Mouse (Mus musculus): ENCODE results near the gene Ctcf. TPM values are rescaled to one million over a fixed set of nuclear protein-coding genes. Genes with fewer than 3 reads are reported as not detected.

The Ctcf gene
- polyA plus RNA-seq, 1 experiment from 2014 or later = 101 TPM

- peaks cover 10% of the 10 kb centered on the region for H3K4me1 ChIP-seq (ENCODE audit: control insufficient read depth, insufficient read depth, low read length)
- no peak overlapping the region for H3K4me2 ChIP-seq (replicated peaks; ENCODE audit: low read depth, low read length)
- H3K9ac ChIP-seq (replicated peaks; ENCODE audit: low read depth, low read length) = no peak overlapping the region
- peaks cover 21% of the 10 kb centered on the region for H3K36me3 ChIP-seq (ENCODE audit: control insufficient read depth, insufficient read depth, low read length)
- no peaks in the 10 kb centered on the region for H3K9me3 ChIP-seq (ENCODE audit: control insufficient read depth, low read depth, low read length)
- WGBS = 80% methylated on average over 30 of the region's 30 CpGs
- no peak overlapping the region for H3K4me3 ChIP-seq (ENCODE audit: low read depth, low read length)
- H3K27ac ChIP-seq (ENCODE audit: low read length) = no peak overlapping the region
- no peak for ATAC-seq (ENCODE audit: insufficient number of reproducible peaks, insufficient read depth, low FRiP score, low read depth)
- no peaks in the 10 kb centered on the region for H3K27me3 ChIP-seq (ENCODE audit: control insufficient read depth, insufficient read depth, low read length)
Measured at GRCm38 (mm10) chr8:105695080-105695780, 58.9 kb downstream of the Ctcf start.

- Histone ChIP-seq H3K9ac (replicated peaks; ENCODE audit: low read depth, low read length) (no peak overlapping the region), H3K4me1 (ENCODE audit: control insufficient read depth, insufficient read depth, low read length) (peaks cover 11% of the 10 kb centered on the region), H3K27ac (ENCODE audit: low read length) (no peak overlapping the region), H3K4me2 (replicated peaks; ENCODE audit: low read depth, low read length) (no peak overlapping the region), H3K36me3 (ENCODE audit: control insufficient read depth, insufficient read depth, low read length) (peaks cover 21% of the 10 kb centered on the region), H3K27me3 (ENCODE audit: control insufficient read depth, insufficient read depth, low read length) (no peaks in the 10 kb centered on the region), H3K9me3 (ENCODE audit: control insufficient read depth, low read depth, low read length) (no peaks in the 10 kb centered on the region), H3K4me3 (ENCODE audit: low read depth, low read length) (no peak overlapping the region)
- ATAC-seq (ENCODE audit: insufficient number of reproducible peaks, insufficient read depth, low FRiP score, low read depth) = no peak
- WGBS = 90% methylated on average over 17 of the region's 17 CpGs
Measured at GRCm38 (mm10) chr8:105697196-105697780, 60.9 kb downstream of the Ctcf start.

GRCm38 (mm10) chr8:105698734-105699133 lies 62.4 kb downstream of the Ctcf start:
- H3K9me3 ChIP-seq (ENCODE audit: control insufficient read depth, low read depth, low read length) = no peaks in the 10 kb centered on the region
- no peak overlapping the region for H3K4me2 ChIP-seq (replicated peaks; ENCODE audit: low read depth, low read length)
- 86% methylated on average over 5 of the region's 5 CpGs for WGBS
- no peak overlapping the region for H3K9ac ChIP-seq (replicated peaks; ENCODE audit: low read depth, low read length)
- H3K36me3 ChIP-seq (ENCODE audit: control insufficient read depth, insufficient read depth, low read length) = peaks cover 26% of the 10 kb centered on the region
- H3K4me3 ChIP-seq (ENCODE audit: low read depth, low read length) = no peak overlapping the region
- no peaks in the 10 kb centered on the region for H3K27me3 ChIP-seq (ENCODE audit: control insufficient read depth, insufficient read depth, low read length)
- ATAC-seq (ENCODE audit: insufficient number of reproducible peaks, insufficient read depth, low FRiP score, low read depth) = no peak
- no peak overlapping the region for H3K27ac ChIP-seq (ENCODE audit: low read length)
- H3K4me1 ChIP-seq (ENCODE audit: control insufficient read depth, insufficient read depth, low read length) = peaks cover 11% of the 10 kb centered on the region

GRCm38 (mm10) chr8:105699488-105700215 lies 63.3 kb downstream of the Ctcf start:
- no peak for ATAC-seq (ENCODE audit: insufficient number of reproducible peaks, insufficient read depth, low FRiP score, low read depth)
- Histone ChIP-seq H3K4me1 (ENCODE audit: control insufficient read depth, insufficient read depth, low read length) (peaks cover 6% of the 10 kb centered on the region), H3K27me3 (ENCODE audit: control insufficient read depth, insufficient read depth, low read length) (no peaks in the 10 kb centered on the region), H3K9me3 (ENCODE audit: control insufficient read depth, low read depth, low read length) (no peaks in the 10 kb centered on the region), H3K4me2 (replicated peaks; ENCODE audit: low read depth, low read length) (peak overlapping the region; percentile 84), H3K9ac (replicated peaks; ENCODE audit: low read depth, low read length) (no peak overlapping the region; the same call in 1 of the 2 replicates), H3K4me3 (ENCODE audit: low read depth, low read length) (peak overlapping the region; percentile 67), H3K27ac (ENCODE audit: low read length) (no peak overlapping the region), H3K36me3 (ENCODE audit: control insufficient read depth, insufficient read depth, low read length) (peaks cover 27% of the 10 kb centered on the region)
- WGBS = 90% methylated on average over 11 of the region's 11 CpGs

GRCm38 (mm10) chr8:105700566-105700965 lies 64.2 kb downstream of the Ctcf start:
- peak overlapping the region; percentile 84 for H3K4me2 ChIP-seq (replicated peaks; ENCODE audit: low read depth, low read length)
- ATAC-seq (ENCODE audit: insufficient number of reproducible peaks, insufficient read depth, low FRiP score, low read depth) = peak; percentile 35; the same call in 1 of the 2 replicates
- no peaks in the 10 kb centered on the region for H3K27me3 ChIP-seq (ENCODE audit: control insufficient read depth, insufficient read depth, low read length)
- H3K4me3 ChIP-seq (ENCODE audit: low read depth, low read length) = peak overlapping the region; percentile 67
- under 1% methylated on average over 21 of the region's 21 CpGs for WGBS
- H3K9me3 ChIP-seq (ENCODE audit: control insufficient read depth, low read depth, low read length) = no peaks in the 10 kb centered on the region
- H3K4me1 ChIP-seq (ENCODE audit: control insufficient read depth, insufficient read depth, low read length) = peaks cover 6% of the 10 kb centered on the region
- H3K9ac ChIP-seq (replicated peaks; ENCODE audit: low read depth, low read length) = peak overlapping the region; percentile 49
- H3K27ac ChIP-seq (ENCODE audit: low read length) = 0 out of 2 replicates have a peak overlapping the region, but pooled peaks have one; percentile 95
- H3K36me3 ChIP-seq (ENCODE audit: control insufficient read depth, insufficient read depth, low read length) = peaks cover 27% of the 10 kb centered on the region

- Histone ChIP-seq H3K9ac (replicated peaks; ENCODE audit: low read depth, low read length) (peak within 1 kb of the TSS; percentile 49), H3K4me2 (replicated peaks; ENCODE audit: low read depth, low read length) (peak within 1 kb of the TSS; percentile 84), H3K36me3 (ENCODE audit: control insufficient read depth, insufficient read depth, low read length) (peaks cover 27% of the 10 kb centered on the region), H3K4me1 (ENCODE audit: control insufficient read depth, insufficient read depth, low read length) (peaks cover 6% of the 10 kb centered on the region), H3K4me3 (ENCODE audit: low read depth, low read length) (peak within 1 kb of the TSS; percentile 67), H3K27me3 (ENCODE audit: control insufficient read depth, insufficient read depth, low read length) (no peaks in the 10 kb centered on the region), H3K9me3 (ENCODE audit: control insufficient read depth, low read depth, low read length) (no peaks in the 10 kb centered on the region), H3K27ac (ENCODE audit: low read length) (peak within 1 kb of the TSS; percentile 95)
- peak; percentile 82 for ATAC-seq (ENCODE audit: insufficient number of reproducible peaks, insufficient read depth, low FRiP score, low read depth)
- WGBS = under 1% methylated on average over 60 of the region's 60 CpGs
Measured at GRCm38 (mm10) chr8:105700966-105701824, 64.8 kb downstream of the Ctcf start, which contains the start of the genes Acd and Pard6a. Acd (minus strand) TSS chr8:105701102. Pard6a (plus strand) TSS chr8:105701148.

GRCm38 (mm10) chr8:105702001-105702401 lies 65.6 kb downstream of the Ctcf start:
- no peak for ATAC-seq (ENCODE audit: insufficient number of reproducible peaks, insufficient read depth, low FRiP score, low read depth)
- Histone ChIP-seq H3K4me1 (ENCODE audit: control insufficient read depth, insufficient read depth, low read length) (peaks cover 12% of the 10 kb centered on the region), H3K36me3 (ENCODE audit: control insufficient read depth, insufficient read depth, low read length) (peaks cover 24% of the 10 kb centered on the region), H3K27ac (ENCODE audit: low read length) (peak overlapping the region; percentile 95; the same call in 1 of the 2 replicates), H3K4me3 (ENCODE audit: low read depth, low read length) (peak overlapping the region; percentile 67), H3K9me3 (ENCODE audit: control insufficient read depth, low read depth, low read length) (no peaks in the 10 kb centered on the region), H3K27me3 (ENCODE audit: control insufficient read depth, insufficient read depth, low read length) (no peaks in the 10 kb centered on the region), H3K4me2 (replicated peaks; ENCODE audit: low read depth, low read length) (peak overlapping the region; percentile 84), H3K9ac (replicated peaks; ENCODE audit: low read depth, low read length) (peak overlapping the region; percentile 22; the same call in 1 of the 2 replicates)
- 46% methylated on average over 18 of the region's 18 CpGs for WGBS
